Mouse (Mus musculus): Measurements from ENCODE around the gene Frs3. TPM values are rescaled to one million over a fixed set of nuclear protein-coding genes. Genes with fewer than 3 reads are reported as not detected.
A peak's percentile ranks its signal among the peaks of the same experiment; 100 is the strongest.

The Frs3 gene
- polyA plus RNA-seq, 1 experiment from 2014 or later: 4.7 TPM

DNA sequence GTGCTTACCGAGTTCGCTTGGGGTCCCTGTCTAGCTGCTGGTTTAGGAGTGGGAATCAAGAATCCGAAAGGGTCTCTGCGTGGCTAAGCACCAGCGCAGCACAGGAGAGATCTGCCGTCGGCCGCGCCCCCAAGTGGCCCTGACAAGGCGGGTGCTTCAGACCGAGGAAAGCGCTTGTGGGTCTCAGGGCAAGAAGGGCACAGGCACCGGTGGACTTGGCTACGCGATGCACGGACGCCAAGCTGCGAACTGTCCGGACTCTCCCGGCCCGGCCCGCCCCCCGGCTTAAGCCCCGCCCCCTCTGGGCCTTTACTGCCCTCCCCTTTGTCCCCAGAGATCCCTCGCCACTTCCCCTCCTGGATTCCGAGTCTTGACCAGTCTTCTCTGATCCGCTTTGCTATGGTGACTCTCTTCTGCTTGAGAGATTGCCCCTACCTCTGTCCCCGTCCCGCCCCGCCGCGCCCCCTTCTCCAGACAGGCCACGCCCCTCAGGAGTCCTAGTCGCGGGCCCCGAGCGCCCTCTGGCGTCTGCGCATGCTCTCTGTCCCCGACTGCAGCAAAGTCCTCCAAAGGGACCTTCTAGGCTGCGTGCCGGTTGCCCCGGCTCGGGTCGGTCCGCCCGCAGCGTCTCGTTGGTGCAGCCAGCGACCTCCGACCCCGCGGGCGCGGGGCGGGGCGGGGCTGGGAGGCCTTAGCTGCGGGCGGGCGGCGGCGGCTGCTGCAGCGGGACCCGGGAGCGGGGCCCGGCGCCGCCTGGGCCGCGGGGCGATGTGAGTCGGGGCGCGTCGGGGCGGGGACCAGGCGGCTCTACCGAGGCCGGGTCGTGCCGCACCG is 5.9 kb downstream of the Frs3 start, which contains the start of gene Prickle4:
Prickle4 (minus strand) TSS at position 234 of the 834 bp plus-strand sequence.
- H3K36me3 ChIP-seq: no peaks in the 10 kb centered on the region
- WGBS: under 1% methylated on average over 69 of the region's 82 CpGs

DNA sequence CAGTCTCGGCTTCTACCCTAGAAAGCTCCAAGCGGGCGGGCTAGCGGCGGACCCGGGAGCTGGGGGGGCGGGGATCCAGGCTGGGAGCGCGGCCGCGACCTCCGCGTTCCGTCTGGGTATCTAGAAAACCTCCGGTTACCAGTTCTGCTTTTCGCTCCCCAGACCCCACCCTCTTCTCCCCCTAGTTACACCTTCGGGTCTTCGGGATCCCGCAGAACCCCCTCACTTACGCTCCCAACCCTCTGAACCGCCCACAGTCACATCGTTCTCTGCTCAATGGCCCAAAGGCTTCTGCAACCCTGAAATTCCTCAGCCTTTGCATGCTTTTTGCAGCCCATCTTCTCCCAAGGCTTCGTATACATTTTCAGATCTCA is 6.5 kb downstream of the Frs3 start:
- Histone ChIP-seq H3K4me2 (peak overlapping the region; percentile 95), H3K36me3 (no peaks in the 10 kb centered on the region), H3K4me1 (peaks cover 9% of the 10 kb centered on the region), H3K9me3 (no peaks in the 10 kb centered on the region), H3K27me3 (replicated peaks) (no peaks in the 10 kb centered on the region), H3K27ac (no peak overlapping the region), H3K9ac (peak overlapping the region; percentile 42), H3K4me3 (replicated peaks) (peak overlapping the region; percentile 78)
- ATAC-seq (ENCODE audit: insufficient read depth, low FRiP score, low read depth): no peak
- 0% methylated on average over 22 of the region's 23 CpGs for WGBS

More for the DNA sequence above, 5.9 kb downstream of the Frs3 start, which contains the start of gene Prickle4:
- Histone ChIP-seq H3K9ac (peak within 1 kb of the TSS; percentile 42), H3K9me3 (no peaks in the 10 kb centered on the region), H3K27me3 (replicated peaks) (no peaks in the 10 kb centered on the region), H3K4me3 (replicated peaks) (peak within 1 kb of the TSS; percentile 78), H3K27ac (peak within 1 kb of the TSS; percentile 65; the same call in 1 of the 2 replicates), H3K4me1 (peaks cover 9% of the 10 kb centered on the region), H3K4me2 (peak within 1 kb of the TSS; percentile 95)
- peak; percentile 88 for ATAC-seq (ENCODE audit: insufficient read depth, low FRiP score, low read depth)

DNA sequence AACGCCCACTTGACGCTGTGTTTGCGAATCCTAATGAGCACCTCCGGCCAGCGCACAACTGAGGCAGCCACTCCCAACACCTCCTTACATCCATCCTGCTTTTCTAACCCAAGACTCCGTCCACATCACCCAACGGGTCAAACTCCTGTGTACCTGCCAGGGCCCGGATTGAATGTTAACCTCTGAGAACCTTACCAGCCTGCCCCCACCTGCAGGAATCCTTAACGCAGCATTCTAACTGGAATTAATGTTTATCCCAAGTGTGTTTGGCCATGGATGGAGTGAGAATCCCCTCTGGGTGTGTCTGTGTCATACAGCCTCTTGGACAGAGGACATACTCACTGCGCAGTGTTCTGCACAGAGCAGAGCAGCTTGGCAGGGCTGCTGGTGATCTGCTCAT is 9.3 kb downstream of the Frs3 start:
- no peak overlapping the region for H3K27ac ChIP-seq
- H3K9me3 ChIP-seq: no peaks in the 10 kb centered on the region
- WGBS: 85% methylated on average over 10 of the region's 10 CpGs
- no peaks in the 10 kb centered on the region for H3K27me3 ChIP-seq (replicated peaks)
- peaks cover 18% of the 10 kb centered on the region for H3K4me1 ChIP-seq
- H3K9ac ChIP-seq: no peak overlapping the region
- H3K36me3 ChIP-seq: 0 out of 2 replicates have a peak, but pooled peaks cover 5% of the 10 kb centered on the region
- H3K4me3 ChIP-seq (replicated peaks): no peak overlapping the region
- H3K4me2 ChIP-seq: no peak overlapping the region
- no peak for ATAC-seq (ENCODE audit: insufficient read depth, low FRiP score, low read depth)

GRCm38 (mm10) chr17:47699055-47699454 is 10.2 kb downstream of the Frs3 start:
- H3K27ac ChIP-seq: 0 out of 2 replicates have a peak overlapping the region, but pooled peaks have one; percentile 12
- H3K36me3 ChIP-seq: 0 out of 2 replicates have a peak, but pooled peaks cover 5% of the 10 kb centered on the region
- no peak overlapping the region for H3K4me3 ChIP-seq (replicated peaks)
- 67% methylated on average over 2 of the region's 2 CpGs for WGBS
- H3K9me3 ChIP-seq: no peaks in the 10 kb centered on the region
- no peak overlapping the region for H3K9ac ChIP-seq
- ATAC-seq (ENCODE audit: insufficient read depth, low FRiP score, low read depth): no peak
- H3K4me2 ChIP-seq: no peak overlapping the region
- H3K27me3 ChIP-seq (replicated peaks): no peaks in the 10 kb centered on the region
- H3K4me1 ChIP-seq: peaks cover 17% of the 10 kb centered on the region

GRCm38 (mm10) chr17:47701793-47702192 is 13.0 kb downstream of the Frs3 start:
- ATAC-seq (ENCODE audit: insufficient read depth, low FRiP score, low read depth): no peak
- no peak overlapping the region for H3K4me3 ChIP-seq (replicated peaks)
- no peaks in the 10 kb centered on the region for H3K9me3 ChIP-seq
- H3K4me2 ChIP-seq: no peak overlapping the region
- peaks cover 9% of the 10 kb centered on the region; the same call in 1 of the 2 replicates for H3K4me1 ChIP-seq
- no peak overlapping the region for H3K9ac ChIP-seq
- H3K27me3 ChIP-seq (replicated peaks): no peaks in the 10 kb centered on the region
- H3K27ac ChIP-seq: no peak overlapping the region
- H3K36me3 ChIP-seq: 0 out of 2 replicates have a peak, but pooled peaks cover 5% of the 10 kb centered on the region
- WGBS: 70% methylated on average over 9 of the region's 9 CpGs

DNA sequence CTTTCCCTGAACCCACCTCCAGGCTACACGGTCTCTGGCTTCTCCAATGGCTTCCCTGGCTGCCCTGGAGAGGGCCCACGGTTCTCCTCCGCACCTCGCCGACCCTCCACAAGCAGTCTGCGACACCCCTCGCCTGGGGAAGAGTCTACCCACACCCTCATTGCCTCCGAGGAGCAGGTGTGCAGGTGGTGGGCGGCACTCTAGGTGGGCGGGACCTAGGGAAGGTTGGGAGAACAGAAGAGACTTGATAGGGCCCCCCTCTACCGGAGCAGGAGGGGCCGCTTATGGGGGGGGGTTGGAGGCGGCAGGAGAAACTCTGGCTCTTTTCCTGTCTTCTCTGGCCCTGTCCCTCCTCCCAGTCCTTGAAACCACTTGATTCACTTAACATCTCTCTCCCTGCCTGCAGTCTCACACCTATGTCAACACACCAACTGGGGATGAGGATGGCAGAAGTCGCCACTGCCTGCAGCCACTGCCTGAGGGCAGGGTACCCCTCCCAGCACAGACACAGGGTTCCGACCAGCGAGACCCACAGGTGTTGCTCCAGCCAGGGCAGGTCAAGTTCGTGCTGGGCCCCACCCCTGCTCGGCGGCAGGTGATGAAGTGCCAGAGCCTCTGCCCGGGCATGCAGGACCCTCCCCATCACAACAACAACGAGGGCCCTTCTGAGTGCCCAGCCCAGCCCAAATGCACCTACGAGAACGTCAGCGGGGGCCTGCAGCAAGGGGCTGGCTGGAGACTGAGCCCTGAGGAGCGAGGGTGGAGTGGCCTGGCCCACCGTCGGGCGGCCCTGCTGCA is 13.9 kb downstream of the Frs3 start:
- no peak overlapping the region for H3K27ac ChIP-seq
- H3K4me1 ChIP-seq: peaks cover 9% of the 10 kb centered on the region; the same call in 1 of the 2 replicates
- 45% methylated on average over 28 of the region's 28 CpGs for WGBS
- H3K4me2 ChIP-seq: no peak overlapping the region
- H3K9ac ChIP-seq: no peak overlapping the region
- H3K36me3 ChIP-seq: 0 out of 2 replicates have a peak, but pooled peaks cover 5% of the 10 kb centered on the region
- H3K9me3 ChIP-seq: no peaks in the 10 kb centered on the region
- H3K4me3 ChIP-seq (replicated peaks): no peak overlapping the region
- no peak for ATAC-seq (ENCODE audit: insufficient read depth, low FRiP score, low read depth)
- no peaks in the 10 kb centered on the region for H3K27me3 ChIP-seq (replicated peaks)

DNA sequence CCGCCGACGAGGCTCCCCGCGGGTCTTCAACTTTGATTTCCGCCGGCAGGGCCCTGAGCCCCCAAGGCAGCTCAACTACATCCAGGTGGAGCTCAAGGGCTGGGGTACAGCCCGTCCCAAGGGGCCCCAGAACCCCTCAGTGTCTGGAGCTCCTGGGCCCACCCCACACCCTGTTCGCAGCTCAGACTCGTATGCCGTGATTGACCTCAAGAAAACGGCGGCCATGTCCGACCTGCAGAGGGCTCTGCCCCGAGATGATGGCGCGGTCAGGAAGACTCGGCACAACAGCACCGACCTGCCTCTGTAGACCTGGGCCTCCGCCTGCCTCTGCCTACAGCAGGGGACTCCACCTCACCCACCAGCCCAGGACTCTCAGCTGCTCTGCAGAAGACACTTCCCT is 14.7 kb downstream of the Frs3 start:
- no peak overlapping the region for H3K4me3 ChIP-seq (replicated peaks)
- H3K9ac ChIP-seq: no peak overlapping the region
- H3K27me3 ChIP-seq (replicated peaks): no peaks in the 10 kb centered on the region
- no peak overlapping the region for H3K4me2 ChIP-seq
- ATAC-seq (ENCODE audit: insufficient read depth, low FRiP score, low read depth): no peak
- H3K36me3 ChIP-seq: 0 out of 2 replicates have a peak, but pooled peaks cover 5% of the 10 kb centered on the region
- no peak overlapping the region for H3K27ac ChIP-seq
- H3K9me3 ChIP-seq: no peaks in the 10 kb centered on the region
- peaks cover 9% of the 10 kb centered on the region; the same call in 1 of the 2 replicates for H3K4me1 ChIP-seq
- WGBS: 40% methylated on average over 20 of the region's 20 CpGs

- H3K27me3 ChIP-seq (replicated peaks): no peaks in the 10 kb centered on the region
- H3K4me1 ChIP-seq: peaks cover 9% of the 10 kb centered on the region
- no peak overlapping the region for H3K4me3 ChIP-seq (replicated peaks)
- 0 out of 2 replicates have a peak, but pooled peaks cover 5% of the 10 kb centered on the region for H3K36me3 ChIP-seq
- ATAC-seq (ENCODE audit: insufficient read depth, low FRiP score, low read depth): no peak
- 87% methylated on average over 4 of the region's 4 CpGs for WGBS
- H3K9me3 ChIP-seq: no peaks in the 10 kb centered on the region
- no peak overlapping the region for H3K9ac ChIP-seq
- H3K4me2 ChIP-seq: no peak overlapping the region
- no peak overlapping the region for H3K27ac ChIP-seq
Measured at GRCm38 (mm10) chr17:47704692-47705091, 15.9 kb downstream of the Frs3 start.

DNA sequence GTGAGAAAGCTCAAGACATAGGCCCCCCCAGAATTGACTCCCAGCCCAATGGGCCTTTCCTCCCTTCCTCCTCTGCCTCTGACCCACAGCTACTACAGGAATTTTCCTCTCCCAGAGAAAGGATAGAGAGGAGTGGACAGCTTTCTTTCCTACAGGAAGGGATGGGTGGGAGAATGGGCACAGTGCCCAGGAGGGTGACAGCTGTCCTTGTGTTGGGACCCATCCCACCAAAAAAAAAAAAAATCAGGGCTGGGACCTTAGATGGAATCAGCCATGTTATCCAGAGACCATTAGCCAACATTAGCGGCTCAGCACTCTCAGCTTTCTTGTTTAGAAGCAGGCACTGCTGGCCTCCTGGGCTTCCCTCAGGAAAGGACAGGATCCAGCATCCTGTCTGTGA is 17.4 kb downstream of the Frs3 start:
- ATAC-seq (ENCODE audit: insufficient read depth, low FRiP score, low read depth): no peak
- Histone ChIP-seq H3K4me1 (peaks cover 9% of the 10 kb centered on the region; the same call in 1 of the 2 replicates), H3K9ac (no peak overlapping the region), H3K27me3 (replicated peaks) (no peaks in the 10 kb centered on the region), H3K27ac (no peak overlapping the region), H3K36me3 (0 out of 2 replicates have a peak, but pooled peaks cover 5% of the 10 kb centered on the region), H3K4me2 (no peak overlapping the region), H3K4me3 (replicated peaks) (no peak overlapping the region), H3K9me3 (no peaks in the 10 kb centered on the region)
- WGBS: 69% methylated on average over 1 of the region's 1 CpGs

DNA sequence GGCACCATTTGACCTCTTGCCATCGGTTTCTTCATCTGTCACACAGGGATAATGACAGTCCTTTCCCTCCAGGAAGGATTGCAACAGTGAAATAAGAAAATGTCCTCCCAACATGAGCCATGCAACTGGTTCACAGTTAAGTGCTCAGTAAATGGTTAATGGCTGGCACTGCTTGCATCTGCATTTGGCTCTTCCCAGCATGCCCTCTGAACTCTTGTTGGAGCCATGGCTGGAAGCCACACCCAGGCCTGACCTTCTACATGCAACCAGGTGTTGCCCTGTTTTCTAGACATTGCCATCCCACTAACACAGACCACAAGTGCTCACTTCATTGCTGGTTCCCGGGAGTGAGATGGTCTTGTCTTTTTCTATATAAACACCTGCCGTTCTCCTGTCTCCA is 19.1 kb downstream of the Frs3 start:
- no peak for ATAC-seq (ENCODE audit: insufficient read depth, low FRiP score, low read depth)
- H3K4me3 ChIP-seq (replicated peaks): no peak overlapping the region
- no peaks in the 10 kb centered on the region for H3K27me3 ChIP-seq (replicated peaks)
- H3K9me3 ChIP-seq: no peaks in the 10 kb centered on the region
- no peak overlapping the region for H3K9ac ChIP-seq
- H3K27ac ChIP-seq: no peak overlapping the region
- 65% methylated on average over 3 of the region's 3 CpGs for WGBS
- no peaks in the 10 kb centered on the region; the same call in none of the 2 replicates for H3K4me1 ChIP-seq
- H3K4me2 ChIP-seq: no peak overlapping the region
- no peaks in the 10 kb centered on the region for H3K36me3 ChIP-seq

DNA sequence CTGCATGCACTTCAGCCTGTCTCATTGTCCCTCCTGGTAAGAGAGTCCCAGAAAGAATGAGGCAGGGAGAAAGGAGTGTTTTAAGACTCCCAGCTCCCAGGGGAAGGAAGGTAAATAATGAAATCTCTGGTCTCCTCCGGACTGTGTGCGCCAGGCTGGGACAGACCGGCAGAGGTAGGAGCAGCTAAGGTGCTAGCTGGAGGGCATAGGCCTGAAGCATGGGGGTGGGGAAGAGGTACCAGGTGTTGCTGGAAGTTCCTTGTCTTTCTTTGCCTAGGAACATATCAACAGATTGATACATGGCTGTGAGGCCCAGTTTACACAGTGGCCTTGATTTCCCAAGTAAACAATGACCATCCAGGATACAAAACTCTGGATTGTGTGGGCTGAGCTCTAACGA is 20.1 kb downstream of the Frs3 start:
- Histone ChIP-seq H3K9me3 (no peaks in the 10 kb centered on the region), H3K4me1 (no peaks in the 10 kb centered on the region; the same call in none of the 2 replicates), H3K27ac (no peak overlapping the region), H3K4me3 (replicated peaks) (no peak overlapping the region), H3K9ac (no peak overlapping the region), H3K27me3 (replicated peaks) (no peaks in the 10 kb centered on the region), H3K4me2 (no peak overlapping the region), H3K36me3 (no peaks in the 10 kb centered on the region)
- ATAC-seq (ENCODE audit: insufficient read depth, low FRiP score, low read depth): no peak
- 61% methylated on average over 4 of the region's 4 CpGs for WGBS
